Mouse (Mus musculus): ENCODE measurements around the gene Pepd.
A peak's percentile ranks its signal among the peaks of the same experiment; 100 is the strongest.

Pepd gene

GRCm38 (mm10) chr7:34911919-34912897 is at the start of gene Pepd:
Gene Pepd (plus strand): TSS chr7:34912379.
- DNase-seq, result peak; percentile 97

- no peak for DNase-seq
Measured at GRCm38 (mm10) chr7:34867289-34867688, 44.9 kb upstream of the Pepd start.

GRCm38 (mm10) chr7:34869693-34870092 is 42.5 kb upstream of the Pepd start:
- no peak for DNase-seq

- peak; percentile 55 for DNase-seq
Measured at GRCm38 (mm10) chr7:34876787-34877186, 35.4 kb upstream of the Pepd start.

- DNase-seq, result no peak
Measured at GRCm38 (mm10) chr7:34877820-34878219, 34.4 kb upstream of the Pepd start.

- no peak for DNase-seq
Measured at GRCm38 (mm10) chr7:34888441-34888840, 23.7 kb upstream of the Pepd start.

DNA sequence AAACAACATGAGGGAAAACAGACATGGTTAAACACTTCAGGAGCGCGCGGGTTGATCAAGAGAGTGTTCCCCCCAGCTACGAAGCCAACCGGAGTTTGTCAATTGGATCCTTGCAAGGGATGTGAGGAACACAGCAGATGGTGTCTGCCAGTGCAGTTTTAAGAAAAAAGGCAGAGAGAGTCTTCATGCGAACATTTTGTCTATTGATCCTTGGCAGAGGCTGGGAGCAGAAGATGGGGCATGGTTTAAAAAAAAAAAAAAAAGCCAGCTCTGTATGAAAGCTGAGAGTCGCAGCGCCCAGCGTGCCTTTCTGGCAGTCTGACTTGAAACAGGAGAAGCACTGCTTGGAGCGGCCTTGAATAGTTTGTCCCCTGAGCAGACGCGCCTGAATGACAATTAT is 23.3 kb upstream of the Pepd start:
- no peak for DNase-seq

- DNase-seq, result no peak
Measured at GRCm38 (mm10) chr7:34892845-34893244, 19.3 kb upstream of the Pepd start.

- no peak for DNase-seq
Measured at GRCm38 (mm10) chr7:34896461-34896860, 15.7 kb upstream of the Pepd start.

DNA sequence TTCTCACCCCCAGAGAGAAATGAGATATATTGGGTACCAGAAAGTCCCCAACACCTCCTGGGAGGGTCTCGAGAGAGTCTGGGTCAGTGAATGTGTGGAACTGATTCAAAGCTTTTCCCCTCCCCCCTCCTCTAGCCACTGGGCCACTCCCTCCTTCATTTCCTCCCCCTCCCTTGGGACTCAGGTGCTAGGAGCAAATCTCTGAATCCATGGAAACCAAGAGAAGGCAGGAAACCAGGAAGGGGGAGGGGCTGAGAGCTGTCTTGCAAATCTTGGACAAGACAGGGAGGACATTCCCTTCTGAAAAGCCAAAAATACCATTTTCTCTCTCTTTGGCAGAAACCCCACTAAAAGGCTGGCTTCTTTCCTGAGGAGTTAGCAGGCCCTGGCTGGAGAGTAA is 15.1 kb upstream of the Pepd start:
- DNase-seq, result peak; percentile 49

DNA sequence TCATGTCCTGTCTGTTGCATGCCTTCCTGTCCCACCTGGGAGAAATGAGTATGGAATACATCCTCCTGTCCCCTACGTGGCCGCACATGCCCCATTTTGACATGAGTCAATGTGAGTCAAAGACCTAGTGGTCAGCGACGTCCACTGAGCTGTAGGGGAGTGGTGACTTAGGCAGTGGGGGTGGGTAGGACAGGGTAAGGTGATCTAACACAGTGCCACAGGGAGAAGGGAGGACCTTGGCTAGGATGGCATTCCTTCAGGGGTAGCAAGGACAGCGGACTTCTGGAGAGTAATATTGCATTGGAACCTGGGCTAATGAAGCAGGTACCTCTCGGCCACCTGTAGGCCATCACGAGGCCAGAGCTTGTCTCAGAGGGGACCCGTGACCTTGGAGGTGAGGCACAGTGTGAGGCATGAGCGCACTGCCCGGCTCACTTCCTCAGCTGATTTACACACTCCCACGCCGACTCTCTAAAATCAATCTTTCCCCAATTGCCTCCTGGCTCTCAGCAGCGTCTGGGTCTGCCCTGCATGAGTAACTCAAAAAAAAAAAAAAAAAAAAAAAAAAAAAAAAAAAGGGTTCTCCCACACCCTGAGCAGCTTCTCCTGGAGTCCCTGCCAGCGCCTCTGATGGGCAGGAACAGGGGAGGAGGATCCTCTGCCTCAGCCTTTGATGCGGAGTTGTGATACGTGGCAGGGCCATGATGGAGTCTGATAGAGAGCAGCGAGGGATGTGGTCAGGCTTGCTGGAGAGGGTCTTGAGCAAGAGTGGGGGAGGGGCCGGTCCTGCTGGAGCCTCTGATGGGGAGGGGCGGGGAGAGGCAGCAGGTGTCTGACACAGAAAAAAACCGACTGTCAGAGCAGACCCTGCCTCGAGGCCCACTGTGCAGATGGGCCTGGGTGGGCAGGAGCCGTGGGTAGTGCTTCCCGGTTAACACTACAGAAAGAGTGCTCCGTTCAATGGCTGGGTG is 1.8 kb upstream of the Pepd start:
- peak; percentile 29 for DNase-seq

- DNase-seq, result no peak
Measured at GRCm38 (mm10) chr7:34913956-34914355, 1.8 kb downstream of the Pepd start.

GRCm38 (mm10) chr7:34915555-34915954 is 3.4 kb downstream of the Pepd start:
- DNase-seq, result no peak

GRCm38 (mm10) chr7:34917558-34917957 is 5.4 kb downstream of the Pepd start:
- peak; percentile 36 for DNase-seq

GRCm38 (mm10) chr7:34917998-34918397 is 5.8 kb downstream of the Pepd start:
- no peak for DNase-seq

DNA sequence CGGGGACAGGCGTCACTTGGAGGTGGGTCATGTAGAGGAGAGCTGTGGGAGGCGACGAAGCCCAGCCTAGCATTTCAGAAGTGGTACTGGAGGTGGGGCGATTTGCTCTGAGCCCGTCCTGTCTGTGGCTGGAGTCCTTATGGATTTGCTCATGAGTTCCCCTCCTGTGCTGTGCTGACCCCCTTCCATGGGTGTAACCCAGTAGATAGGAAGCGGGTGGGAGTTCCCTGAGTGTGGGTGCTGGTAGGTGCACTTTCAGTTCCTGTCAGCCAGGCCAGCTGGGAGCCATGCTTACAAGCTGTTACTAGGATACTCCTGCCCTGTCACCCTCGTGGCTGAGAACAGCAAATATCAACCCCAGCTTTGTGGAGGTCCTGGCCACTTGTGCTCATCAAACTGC is 6.2 kb downstream of the Pepd start:
- DNase-seq, result no peak

- no peak for DNase-seq
Measured at GRCm38 (mm10) chr7:34919054-34919453, 6.9 kb downstream of the Pepd start.

GRCm38 (mm10) chr7:34919809-34920208 is 7.6 kb downstream of the Pepd start:
- DNase-seq, result peak; percentile 61

DNA sequence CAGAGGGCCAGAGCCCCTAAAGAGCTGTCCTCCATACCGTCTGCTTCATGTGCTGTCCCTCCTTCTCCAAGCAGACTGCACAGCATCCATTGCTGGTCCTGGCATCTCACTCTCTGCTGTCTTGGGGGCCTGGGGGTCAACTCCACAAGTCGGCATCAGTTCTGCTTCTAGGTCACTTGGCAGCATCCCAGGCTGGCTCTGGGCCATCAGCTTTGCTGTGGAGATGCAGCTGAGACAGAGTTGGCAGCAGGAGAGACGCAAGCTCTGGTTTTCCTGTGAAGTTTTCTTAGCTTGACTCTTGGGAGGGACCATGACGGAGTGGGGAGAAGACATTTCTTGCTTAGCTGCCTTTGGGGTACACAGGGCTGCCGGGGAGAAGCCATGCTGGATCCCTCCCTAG is 13.0 kb downstream of the Pepd start:
- peak; percentile 76 for DNase-seq

DNA sequence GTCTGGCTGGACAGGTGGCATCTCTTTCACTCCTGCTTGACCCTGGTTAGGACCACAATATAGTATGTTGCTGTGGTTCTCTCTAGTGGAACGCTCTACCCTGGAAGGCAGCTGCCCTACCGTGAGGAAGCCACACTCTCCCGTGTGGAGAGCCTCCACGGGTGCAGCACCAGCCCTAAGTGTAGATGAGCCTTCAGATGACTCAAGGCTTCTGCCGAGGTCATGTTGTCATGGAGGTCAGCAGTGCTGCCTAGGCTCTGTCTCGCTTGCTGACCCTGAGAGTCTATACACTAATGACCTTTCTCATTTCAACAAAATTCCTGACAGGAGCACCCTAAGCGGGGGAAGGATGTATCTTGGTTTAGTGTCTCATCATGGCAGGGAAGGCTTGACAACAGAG is 13.8 kb downstream of the Pepd start:
- no peak for DNase-seq

- DNase-seq, result no peak
Measured at GRCm38 (mm10) chr7:34929614-34930262, 17.6 kb downstream of the Pepd start.

DNA sequence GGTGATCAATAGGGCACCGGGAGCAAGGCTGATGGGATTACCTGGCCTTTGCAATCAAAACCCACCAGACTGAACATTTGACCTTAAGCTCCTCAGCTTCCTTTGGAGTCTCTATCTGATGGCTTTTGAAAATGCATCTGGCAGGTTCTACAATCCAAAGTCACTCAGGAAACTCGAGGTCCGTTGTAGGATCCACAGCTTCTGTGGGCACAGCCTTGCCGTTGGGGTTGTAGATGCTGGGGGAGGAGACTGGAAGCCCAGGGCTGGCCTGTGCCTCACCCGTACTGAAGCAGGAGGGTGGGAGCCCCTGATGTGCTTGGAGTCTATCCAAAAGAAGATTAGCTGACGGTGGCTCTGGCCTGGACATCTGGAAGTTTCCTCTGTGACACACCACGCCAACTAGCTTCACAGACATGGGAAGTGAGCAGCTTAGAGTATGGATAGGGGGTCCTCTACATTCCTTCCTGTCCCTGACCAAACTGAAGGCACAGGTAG is 18.1 kb downstream of the Pepd start:
- DNase-seq, result no peak

DNA sequence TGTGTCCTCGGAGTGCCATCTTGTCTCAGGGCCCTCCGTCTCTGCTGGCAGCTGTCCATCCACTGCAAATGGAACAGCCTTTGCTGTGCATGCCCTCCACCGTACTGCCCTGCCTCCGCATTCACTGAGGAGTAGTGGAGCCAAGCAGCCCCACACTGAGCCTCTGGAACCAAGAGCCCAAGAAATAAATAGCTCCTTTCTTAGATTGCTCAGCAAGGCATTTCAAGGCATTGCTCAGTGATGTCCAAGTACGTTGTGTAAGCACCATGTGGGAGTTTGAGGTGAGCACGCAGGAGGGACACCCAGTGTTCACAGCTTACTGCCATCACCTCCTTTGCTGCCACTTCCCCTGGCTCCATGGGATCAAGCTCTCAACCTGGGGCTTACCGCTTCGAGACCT is 20.5 kb downstream of the Pepd start:
- DNase-seq, result no peak
